Mouse (Mus musculus) right cerebral cortex, adult 18-20 months (tissue): ENCODE results near the gene Atxn7.
"Not testable (repeated sequence)": the region's sequence is repeated elsewhere in the genome, so short reads cannot be mapped to it uniquely, and the experiment has no call there.

Source experiments
- DNase-seq: peaks from one replicate; pipeline ENCODE4 v3.0.0; 2022; ENCODE audit warnings: mixed read lengths

The Atxn7 gene

GRCm38 (mm10) chr14:13961401-13962112 is at the start of gene Atxn7, which contains the start of gene Thoc7:
Gene Atxn7 (plus strand): TSS chr14:13961440.
Gene Thoc7 (minus strand): TSS chr14:13961852.
- peak; percentile 42 for DNase-seq

- DNase-seq: no peak
Observed at GRCm38 (mm10) chr14:13914387-13915082, 46.7 kb upstream of the Atxn7 start, which contains the start of gene Gm281. Gene Gm281 (minus strand): TSS chr14:13914478.

GRCm38 (mm10) chr14:13915207-13915606 is 46.0 kb upstream of the Atxn7 start:
- DNase-seq: no peak

- no peak for DNase-seq
Observed at GRCm38 (mm10) chr14:13917208-13917607, 44.0 kb upstream of the Atxn7 start.

- DNase-seq: peak; percentile 54
Observed at GRCm38 (mm10) chr14:13917630-13918029, 43.6 kb upstream of the Atxn7 start.

GRCm38 (mm10) chr14:13933290-13934051 is 27.8 kb upstream of the Atxn7 start:
- DNase-seq: no peak

GRCm38 (mm10) chr14:13934052-13934371 is 27.2 kb upstream of the Atxn7 start:
- DNase-seq: no peak

GRCm38 (mm10) chr14:13944686-13945085 is 16.6 kb upstream of the Atxn7 start:
- DNase-seq: no peak

- no peak for DNase-seq
Observed at GRCm38 (mm10) chr14:13948345-13948744, 12.9 kb upstream of the Atxn7 start.

GRCm38 (mm10) chr14:13950401-13950800 is 10.8 kb upstream of the Atxn7 start:
- DNase-seq: no peak

- DNase-seq: not testable (repeated sequence)
Observed at GRCm38 (mm10) chr14:13952151-13952550, 9.1 kb upstream of the Atxn7 start.

- no peak for DNase-seq
Observed at GRCm38 (mm10) chr14:13960079-13960478, 1.2 kb upstream of the Atxn7 start.

GRCm38 (mm10) chr14:13960482-13961325 is 536 bp upstream of the Atxn7 start:
- DNase-seq: peak; percentile 55

- no peak for DNase-seq
Observed at GRCm38 (mm10) chr14:13962476-13962875, 1.2 kb downstream of the Atxn7 start.

- no peak for DNase-seq
Observed at GRCm38 (mm10) chr14:13963527-13963926, 2.3 kb downstream of the Atxn7 start.

GRCm38 (mm10) chr14:13967607-13968006 is 6.4 kb downstream of the Atxn7 start:
- no peak for DNase-seq

- DNase-seq: no peak
Observed at GRCm38 (mm10) chr14:13968476-13968875, 7.2 kb downstream of the Atxn7 start.

- no peak for DNase-seq
Observed at GRCm38 (mm10) chr14:13970513-13970912, 9.3 kb downstream of the Atxn7 start.

GRCm38 (mm10) chr14:13971644-13972234 is 10.5 kb downstream of the Atxn7 start:
- DNase-seq: no peak

GRCm38 (mm10) chr14:13977498-13977897 is 16.3 kb downstream of the Atxn7 start:
- no peak for DNase-seq

GRCm38 (mm10) chr14:13981286-13981685 is 20.0 kb downstream of the Atxn7 start:
- DNase-seq: peak; percentile 21

- DNase-seq: no peak
Observed at GRCm38 (mm10) chr14:13982174-13982573, 20.9 kb downstream of the Atxn7 start.
